Mouse (Mus musculus) spleen, adult 12 weeks (tissue): Measurements from ENCODE around the gene Pfkp.

Source experiments
- DNase-seq: peaks from one replicate; pipeline ENCODE4 v3.0.0; 2022; ENCODE audit warnings: low spot score

The Pfkp gene

GRCm38 (mm10) chr13:6636976-6637375 lies 11.6 kb downstream of the Pfkp start:
- no peak for DNase-seq

- no peak for DNase-seq
Measured at GRCm38 (mm10) chr13:6636520-6636919, 12.1 kb downstream of the Pfkp start.

- DNase-seq: no peak
Measured at GRCm38 (mm10) chr13:6635138-6636076, 13.2 kb downstream of the Pfkp start.

GRCm38 (mm10) chr13:6634063-6634462 lies 14.5 kb downstream of the Pfkp start:
- no peak for DNase-seq

- DNase-seq: peak; percentile 21
Measured at GRCm38 (mm10) chr13:6633524-6633923, 15.1 kb downstream of the Pfkp start.

- no peak for DNase-seq
Measured at GRCm38 (mm10) chr13:6632935-6633334, 15.6 kb downstream of the Pfkp start.

GRCm38 (mm10) chr13:6632513-6632912 lies 16.1 kb downstream of the Pfkp start:
- no peak for DNase-seq

- no peak for DNase-seq
Measured at GRCm38 (mm10) chr13:6631772-6632510, 16.6 kb downstream of the Pfkp start.

GRCm38 (mm10) chr13:6630660-6631059 lies 17.9 kb downstream of the Pfkp start:
- no peak for DNase-seq

- DNase-seq: no peak
Measured at GRCm38 (mm10) chr13:6629927-6630326, 18.6 kb downstream of the Pfkp start.

- DNase-seq: no peak
Measured at GRCm38 (mm10) chr13:6628998-6629764, 19.4 kb downstream of the Pfkp start.

- DNase-seq: no peak
Measured at GRCm38 (mm10) chr13:6628261-6628660, 20.3 kb downstream of the Pfkp start.

- no peak for DNase-seq
Measured at GRCm38 (mm10) chr13:6627352-6627751, 21.2 kb downstream of the Pfkp start.

GRCm38 (mm10) chr13:6626508-6627114 lies 22.0 kb downstream of the Pfkp start:
- DNase-seq: no peak

GRCm38 (mm10) chr13:6625942-6626341 lies 22.6 kb downstream of the Pfkp start:
- DNase-seq: no peak

- DNase-seq: no peak
Measured at GRCm38 (mm10) chr13:6624604-6625003, 24.0 kb downstream of the Pfkp start.

- DNase-seq: no peak
Measured at GRCm38 (mm10) chr13:6624121-6624520, 24.5 kb downstream of the Pfkp start.

- no peak for DNase-seq
Measured at GRCm38 (mm10) chr13:6621831-6622230, 26.7 kb downstream of the Pfkp start.

GRCm38 (mm10) chr13:6620250-6620649 lies 28.3 kb downstream of the Pfkp start:
- DNase-seq: no peak

- no peak for DNase-seq
Measured at GRCm38 (mm10) chr13:6618711-6619110, 29.9 kb downstream of the Pfkp start.

- DNase-seq: no peak
Measured at GRCm38 (mm10) chr13:6613690-6614445, 34.7 kb downstream of the Pfkp start.
